Mouse (Mus musculus): ENCODE measurements at regions not wholly inside any gene's neighbourhood (a gene's known extent, or its start where the extent isn't known, plus 50 kb on each side); places are given as distances from the start of the nearest gene placed in this dataset.
"Not testable (repeated sequence)": the region's sequence is repeated elsewhere in the genome, so short reads cannot be mapped to it uniquely, and the experiment has no call there.

- no peak for DNase-seq
These were observed 56.8 kb downstream of the Sox1 start for GRCm38 (mm10) chr8:12451857-12452256.

- not testable (repeated sequence) for DNase-seq
These were observed 60.3 kb downstream of the Sox1 start for GRCm38 (mm10) chr8:12455376-12455775.

GRCm38 (mm10) chr8:12456326-12456725 lies 61.2 kb downstream of the Sox1 start:
- no peak for DNase-seq

GRCm38 (mm10) chr8:12457015-12457414 lies 61.9 kb downstream of the Sox1 start:
- DNase-seq, result no peak

GRCm38 (mm10) chr8:12466845-12467244 lies 71.8 kb downstream of the Sox1 start:
- no peak for DNase-seq

- peak; percentile 10 for DNase-seq
These were observed 72.6 kb downstream of the Sox1 start for GRCm38 (mm10) chr8:12467386-12468326.

- no peak for DNase-seq
These were observed 82.6 kb downstream of the Sox1 start for GRCm38 (mm10) chr8:12477449-12478401.

GRCm38 (mm10) chr8:12481918-12482317 lies 86.8 kb downstream of the Sox1 start:
- DNase-seq, result no peak

GRCm38 (mm10) chr8:12483551-12483950 lies 88.5 kb downstream of the Sox1 start:
- no peak for DNase-seq

GRCm38 (mm10) chr8:12485326-12485725 lies 87.5 kb upstream of the Spaca7 start:
- DNase-seq, result no peak

- peak; percentile 89 for DNase-seq
These were observed 86.3 kb upstream of the Spaca7 start for GRCm38 (mm10) chr8:12486331-12487061.

GRCm38 (mm10) chr8:12487201-12487600 lies 85.6 kb upstream of the Spaca7 start:
- no peak for DNase-seq

- DNase-seq, result no peak
These were observed 83.6 kb upstream of the Spaca7 start for GRCm38 (mm10) chr8:12489194-12489593.

GRCm38 (mm10) chr8:12491472-12491871 lies 81.4 kb upstream of the Spaca7 start:
- no peak for DNase-seq

- peak; percentile 51 for DNase-seq
These were observed 80.4 kb upstream of the Spaca7 start for GRCm38 (mm10) chr8:12492461-12492860.

GRCm38 (mm10) chr8:12494559-12494958 lies 78.3 kb upstream of the Spaca7 start:
- DNase-seq, result no peak

- DNase-seq, result no peak
These were observed 75.4 kb upstream of the Spaca7 start for GRCm38 (mm10) chr8:12497420-12497819.

- DNase-seq, result peak; percentile 21
These were observed 73.2 kb upstream of the Spaca7 start for GRCm38 (mm10) chr8:12499658-12500057.

GRCm38 (mm10) chr8:12500291-12500690 lies 72.5 kb upstream of the Spaca7 start:
- DNase-seq, result no peak

- no peak for DNase-seq
These were observed 71.0 kb upstream of the Spaca7 start for GRCm38 (mm10) chr8:12501824-12502223.

GRCm38 (mm10) chr8:12502321-12502775 lies 70.5 kb upstream of the Spaca7 start:
- DNase-seq, result peak; percentile 32

- DNase-seq, result no peak
These were observed 70.0 kb upstream of the Spaca7 start for GRCm38 (mm10) chr8:12502856-12503255.

GRCm38 (mm10) chr8:12503344-12503743 lies 69.5 kb upstream of the Spaca7 start:
- no peak for DNase-seq
